Mouse (Mus musculus) embryonic fibroblast, embryonic 13.5 days (primary cell): Measurements from ENCODE around the gene Pigv. TPM values are rescaled to one million over a fixed set of nuclear protein-coding genes. Genes with fewer than 3 reads are reported as not detected.

Experiments
- H3K27ac ChIP-seq: 2 replicates; pipeline ENCODE4 v1.5.1; 2012; ENCODE audit warnings: low read length, control low read depth, inconsistent platforms; ENCODE audit not compliant: insufficient read depth
- H3K4me1 ChIP-seq: 2 replicates; pipeline ENCODE4 v1.6.1; 2011; ENCODE audit warnings: low read length; ENCODE audit not compliant: control insufficient read depth, insufficient read depth
- H3K4me3 ChIP-seq: 2 replicates; pipeline ENCODE4 v1.5.1; 2011; ENCODE audit warnings: mild to moderate bottlenecking, control low read depth, low read length; ENCODE audit not compliant: insufficient read depth
- CTCF ChIP-seq: IDR thresholded peaks from 2 replicates; pipeline ENCODE4 v1.5.1; 2011; ENCODE audit warnings: mild to moderate bottlenecking, control low read depth, low read length, moderate library complexity, borderline replicate concordance; ENCODE audit not compliant: insufficient read depth
- POLR2A ChIP-seq: IDR thresholded peaks from 2 replicates; pipeline ENCODE4 v1.6.1; 2011; ENCODE audit warnings: low read depth, mild to moderate bottlenecking, control low read depth, low read length, moderate library complexity
- polyA plus RNA-seq: library from polyadenylated mRNA; stranded (reverse); fragments of >200 nt; gene quantifications from 2 replicates; pipeline ENCODE4 v1.2.4, GENCODE M21; 2011; ENCODE audit warnings: low read depth; ENCODE audit not compliant: missing spikeins, insufficient read length

The Pigv gene
- polyA plus RNA-seq, 1 experiment: 10.4 TPM

GRCm38 (mm10) chr4:133631071-133631768, 41.2 kb downstream of the Pigv start:
- TF ChIP-seq CTCF (no peak), POLR2A (no peak)
- no peak overlapping the region for H3K4me3 ChIP-seq

GRCm38 (mm10) chr4:133630326-133630920, 42.0 kb downstream of the Pigv start:
- peaks cover 21% of the 10 kb centered on the region for H3K4me1 ChIP-seq
- no peak for TF ChIP-seq CTCF
- TF ChIP-seq POLR2A: no peak
- H3K4me3 ChIP-seq: no peak overlapping the region
- no peak overlapping the region for H3K27ac ChIP-seq

More at GRCm38 (mm10) chr4:133631071-133631768, 41.2 kb downstream of the Pigv start:
- H3K4me1 ChIP-seq: peaks cover 14% of the 10 kb centered on the region
- H3K27ac ChIP-seq: no peak overlapping the region

- Histone ChIP-seq H3K4me3 (no peak overlapping the region), H3K27ac (no peak overlapping the region), H3K4me1 (peaks cover 21% of the 10 kb centered on the region)
- no peak for TF ChIP-seq POLR2A
- no peak for TF ChIP-seq CTCF
Observed at GRCm38 (mm10) chr4:133629191-133629590, 43.3 kb downstream of the Pigv start.

GRCm38 (mm10) chr4:133628517-133628916, 43.9 kb downstream of the Pigv start:
- H3K4me3 ChIP-seq: no peak overlapping the region
- peaks cover 21% of the 10 kb centered on the region for H3K4me1 ChIP-seq
- TF ChIP-seq POLR2A (no peak), CTCF (no peak)
- H3K27ac ChIP-seq: no peak overlapping the region

DNA sequence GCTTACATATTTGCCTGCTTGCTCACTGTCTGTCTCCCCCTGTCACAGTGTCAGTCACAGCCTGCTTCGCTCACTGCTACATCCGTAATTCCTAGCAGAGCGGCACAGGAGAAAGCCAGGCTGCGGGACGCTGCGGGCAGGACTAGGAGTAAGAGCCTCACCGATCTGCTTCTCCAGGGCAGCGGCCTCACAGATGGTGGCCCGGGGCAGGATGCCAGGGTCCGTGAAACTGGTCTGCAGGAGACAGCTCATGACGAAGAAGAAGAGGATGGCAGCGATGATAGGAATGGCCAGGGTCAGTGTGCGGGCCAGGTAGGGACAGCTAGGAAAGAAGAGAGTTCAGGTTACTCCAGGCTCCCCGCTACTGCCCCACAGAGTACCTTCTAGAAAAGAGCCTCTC, 45.4 kb downstream of the Pigv start:
- Histone ChIP-seq H3K27ac (no peak overlapping the region), H3K4me3 (no peak overlapping the region), H3K4me1 (peaks cover 21% of the 10 kb centered on the region)
- TF ChIP-seq CTCF (no peak), POLR2A (no peak)

DNA sequence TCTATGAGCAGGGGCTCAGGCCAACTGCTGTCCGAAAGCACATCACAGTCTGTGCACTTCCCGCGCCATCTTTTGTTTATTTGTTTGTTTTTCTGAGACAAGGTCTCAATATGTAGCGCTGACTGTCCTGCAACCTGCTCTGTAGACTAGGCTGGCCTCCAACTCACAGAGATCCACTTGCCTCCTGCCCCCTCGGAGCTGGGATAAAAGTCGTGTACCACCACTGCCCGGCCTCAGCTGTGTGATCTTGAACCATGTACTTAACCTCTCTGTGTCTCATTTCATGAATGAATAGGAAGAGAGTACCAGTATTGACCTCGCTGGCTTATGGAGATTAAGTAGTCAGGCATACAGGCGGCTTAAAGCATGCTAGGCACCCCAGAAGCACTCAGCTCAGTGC, 45.8 kb downstream of the Pigv start:
- no peak overlapping the region for H3K4me3 ChIP-seq
- no peak overlapping the region for H3K27ac ChIP-seq
- peaks cover 21% of the 10 kb centered on the region for H3K4me1 ChIP-seq
- TF ChIP-seq POLR2A (no peak), CTCF (no peak)

DNA sequence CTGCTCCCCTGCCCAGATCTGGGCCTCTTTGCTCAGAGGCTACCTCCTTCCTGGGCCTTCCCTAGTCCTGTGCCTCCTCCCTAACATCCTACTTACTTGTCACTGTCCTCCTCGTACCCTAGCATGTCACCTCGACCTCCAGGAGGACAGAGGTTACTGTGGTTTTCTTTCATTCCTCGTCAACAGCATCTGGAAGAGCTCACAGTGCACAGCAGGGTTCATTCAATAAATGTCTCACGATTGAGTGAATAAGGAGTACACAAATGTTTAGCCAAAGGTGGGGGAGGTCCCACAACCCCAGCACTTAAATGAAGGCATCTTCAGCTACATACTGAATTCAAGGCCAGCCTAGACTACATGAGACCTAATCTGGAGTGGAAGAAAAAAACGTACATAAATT, 46.2 kb downstream of the Pigv start:
- H3K27ac ChIP-seq: peak overlapping the region; percentile 37
- TF ChIP-seq CTCF (no peak), POLR2A (no peak)
- peaks cover 19% of the 10 kb centered on the region for H3K4me1 ChIP-seq

DNA sequence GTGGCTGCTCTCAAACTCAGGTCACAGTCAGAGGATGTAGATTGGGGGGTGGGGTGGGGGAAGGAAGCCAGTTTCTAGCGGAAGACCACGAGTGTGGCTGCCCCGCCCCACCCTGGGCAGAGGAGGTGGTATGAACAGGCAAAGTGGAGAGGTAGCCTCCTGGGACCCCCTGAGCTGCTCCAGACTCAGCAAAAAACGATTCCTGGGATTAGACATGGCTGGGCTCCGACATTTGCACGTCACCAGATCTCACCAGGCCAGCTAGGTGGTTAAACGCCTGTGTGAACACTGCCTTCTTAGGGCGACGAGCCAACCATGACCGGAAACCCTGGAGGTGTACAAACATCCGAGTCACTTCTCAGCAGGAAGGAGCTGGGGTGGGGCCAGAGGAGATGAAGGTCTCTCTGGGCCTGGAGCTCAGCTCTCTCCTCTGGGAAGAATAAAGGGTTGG, 46.8 kb downstream of the Pigv start:
- Histone ChIP-seq H3K4me1 (peaks cover 18% of the 10 kb centered on the region), H3K4me3 (no peak overlapping the region), H3K27ac (peak overlapping the region; percentile 37)
- TF ChIP-seq CTCF (no peak), POLR2A (no peak)

More for the DNA sequence above, 46.2 kb downstream of the Pigv start:
- no peak overlapping the region for H3K4me3 ChIP-seq

- TF ChIP-seq POLR2A (no peak), CTCF (no peak)
- H3K4me3 ChIP-seq: no peak overlapping the region
- H3K4me1 ChIP-seq: peaks cover 18% of the 10 kb centered on the region
- no peak overlapping the region for H3K27ac ChIP-seq
Observed at GRCm38 (mm10) chr4:133624830-133625229, 47.6 kb downstream of the Pigv start.

DNA sequence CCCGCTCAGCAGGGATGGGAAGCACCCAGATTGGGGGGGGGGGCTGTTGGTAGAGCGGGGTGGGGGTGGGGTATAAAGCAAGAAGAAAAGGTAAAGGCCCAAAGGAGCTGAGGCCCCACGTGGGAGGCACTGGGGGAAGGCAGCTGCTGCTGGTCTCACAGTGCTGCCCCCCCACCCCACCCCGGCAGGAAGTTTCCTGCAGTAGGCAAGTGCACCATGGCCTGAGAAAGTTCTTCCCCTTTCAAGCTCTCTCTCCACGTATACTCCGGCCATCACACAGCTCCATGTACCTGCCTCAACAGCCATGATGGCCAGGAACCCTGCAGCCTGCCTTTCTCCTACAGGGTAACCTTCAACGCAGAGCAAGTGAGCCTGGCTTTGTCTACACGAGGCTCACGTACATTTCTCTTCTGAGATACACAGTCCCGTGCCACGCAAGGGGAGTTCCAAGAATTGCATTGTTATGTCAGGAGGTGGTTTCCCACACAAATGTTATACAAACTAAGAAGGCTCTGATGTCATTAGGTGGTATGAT, 50.2 kb downstream of the Pigv start:
- H3K4me3 ChIP-seq: no peak overlapping the region
- no peak overlapping the region for H3K27ac ChIP-seq
- TF ChIP-seq CTCF (no peak), POLR2A (no peak)

More for the DNA sequence above, 50.2 kb downstream of the Pigv start:
- peaks cover 16% of the 10 kb centered on the region for H3K4me1 ChIP-seq
